Mouse (Mus musculus) CH12.LX (cell line): ENCODE data around the gene Gemin6.

Experiments used
- BHLHE40 ChIP-seq: IDR thresholded peaks from 2 replicates; pipeline ENCODE4 v1.6.1; 2011; ENCODE audit warnings: mild to moderate bottlenecking, low read depth, low read length, improper control_type of control experiment
- EP300 ChIP-seq: IDR thresholded peaks from 2 replicates; pipeline ENCODE4 v1.6.1; 2011; ENCODE audit warnings: low read length, improper control_type of control experiment
- JUND ChIP-seq: conservative IDR thresholded peaks from 2 replicates; pipeline ENCODE4 v1.6.1; 2011; ENCODE audit warnings: low read depth, low read length, improper control_type of control experiment
- POLR2A ChIP-seq: IDR thresholded peaks from 2 replicates; pipeline ENCODE4 v1.6.1; 2011; ENCODE audit warnings: low read depth, mild to moderate bottlenecking, improper control_type of control experiment, low read length
- ZKSCAN1 ChIP-seq: IDR thresholded peaks from 2 replicates; pipeline ENCODE4 v1.6.1; 2012; ENCODE audit warnings: low read depth, inconsistent platforms, low read length, improper control_type of control experiment, borderline replicate concordance

DNA sequence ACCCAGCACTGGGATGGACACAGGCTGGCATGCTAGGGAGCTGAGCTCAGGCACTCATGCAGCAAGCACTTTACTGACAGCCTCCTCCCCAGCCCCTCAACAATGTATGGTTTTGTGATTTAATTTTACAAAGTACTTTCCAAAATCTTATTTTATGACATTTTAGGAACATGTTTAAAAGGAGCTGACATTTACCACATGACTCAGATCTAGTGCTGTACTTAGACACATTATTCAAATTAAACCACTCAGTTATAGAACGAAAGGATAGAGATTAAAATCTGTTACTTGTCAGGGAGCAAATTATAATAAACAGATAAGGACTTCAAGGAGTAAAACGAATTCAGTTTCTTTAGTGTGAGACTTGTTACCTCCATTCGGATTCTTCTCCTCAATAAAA is 11.2 kb downstream of the Gemin6 start:
- TF ChIP-seq EP300 = no peak
- TF ChIP-seq BHLHE40 = no peak
- no peak for TF ChIP-seq JUND
- TF ChIP-seq ZKSCAN1 = no peak
- TF ChIP-seq POLR2A = no peak
